Mouse (Mus musculus) embryonic fibroblast, embryonic 13.5 days (primary cell): Measurements from ENCODE around the gene Gm9048. TPM values are rescaled to one million over a fixed set of nuclear protein-coding genes. Genes with fewer than 3 reads are reported as not detected.
"Not testable (repeated sequence)": the region's sequence is repeated elsewhere in the genome, so short reads cannot be mapped to it uniquely, and the experiment has no call there.

Experiments
- H3K27ac ChIP-seq: 2 replicates; pipeline ENCODE4 v1.5.1; 2012; ENCODE audit warnings: low read length, control low read depth, inconsistent platforms; ENCODE audit not compliant: insufficient read depth
- H3K4me1 ChIP-seq: 2 replicates; pipeline ENCODE4 v1.6.1; 2011; ENCODE audit warnings: low read length; ENCODE audit not compliant: control insufficient read depth, insufficient read depth
- H3K4me3 ChIP-seq: 2 replicates; pipeline ENCODE4 v1.5.1; 2011; ENCODE audit warnings: mild to moderate bottlenecking, control low read depth, low read length; ENCODE audit not compliant: insufficient read depth
- CTCF ChIP-seq: IDR thresholded peaks from 2 replicates; pipeline ENCODE4 v1.5.1; 2011; ENCODE audit warnings: mild to moderate bottlenecking, control low read depth, low read length, moderate library complexity, borderline replicate concordance; ENCODE audit not compliant: insufficient read depth
- POLR2A ChIP-seq: IDR thresholded peaks from 2 replicates; pipeline ENCODE4 v1.6.1; 2011; ENCODE audit warnings: low read depth, mild to moderate bottlenecking, control low read depth, low read length, moderate library complexity
- polyA plus RNA-seq: library from polyadenylated mRNA; stranded (reverse); fragments of >200 nt; gene quantifications from 2 replicates; pipeline ENCODE4 v1.2.4, GENCODE M21; 2011; ENCODE audit warnings: low read depth; ENCODE audit not compliant: missing spikeins, insufficient read length

Gm9048 gene
- not detected in 2 replicates for polyA plus RNA-seq

DNA sequence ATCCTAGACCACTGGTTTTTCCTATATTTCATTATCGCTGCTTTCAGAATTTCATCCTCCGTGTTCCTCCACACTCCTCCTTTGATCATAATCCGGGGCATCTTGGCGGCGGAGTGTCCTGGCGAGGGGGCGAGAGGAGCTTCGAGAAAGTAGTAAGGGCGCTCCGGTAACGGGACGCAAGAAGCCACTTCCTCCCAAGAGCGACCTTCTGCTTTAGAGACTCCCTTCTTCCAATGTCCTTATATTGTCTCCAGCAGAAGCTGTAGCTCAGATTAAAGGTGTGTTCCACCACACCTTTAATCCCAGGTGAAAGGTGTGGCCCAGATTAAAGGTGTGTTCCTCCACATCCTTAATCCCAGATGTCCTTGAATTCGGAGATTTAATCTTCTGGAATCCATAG is at the start of gene Gm9048:
TSS of gene Gm9048 (minus strand) at position 101 of the 400 bp plus-strand sequence.
- not testable (repeated sequence) for H3K27ac ChIP-seq, H3K4me1 ChIP-seq, H3K4me3 ChIP-seq

DNA sequence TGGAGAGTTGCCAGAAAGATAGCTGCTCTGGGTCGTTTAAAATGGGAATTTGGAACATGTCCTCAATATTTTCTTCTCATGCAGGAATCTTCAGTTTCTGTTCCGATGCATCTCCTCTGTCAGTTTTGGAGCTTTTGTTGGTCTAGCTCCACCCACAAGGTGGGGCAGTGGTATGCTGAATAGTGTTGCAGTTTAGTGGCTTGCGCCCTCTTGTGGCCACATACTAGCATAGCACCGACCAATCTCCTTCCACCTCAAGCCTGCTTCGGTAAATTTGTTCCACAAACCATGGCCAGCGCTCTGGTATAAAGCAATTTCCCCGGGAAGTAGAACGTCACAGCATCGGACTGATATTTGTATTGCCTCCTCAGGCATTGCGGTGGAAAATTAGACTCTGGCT is 22.0 kb upstream of the Gm9048 start:
- Histone ChIP-seq H3K4me3 (no peak overlapping the region), H3K27ac (no peak overlapping the region)
- TF ChIP-seq CTCF (peak; percentile 87), POLR2A (no peak)

DNA sequence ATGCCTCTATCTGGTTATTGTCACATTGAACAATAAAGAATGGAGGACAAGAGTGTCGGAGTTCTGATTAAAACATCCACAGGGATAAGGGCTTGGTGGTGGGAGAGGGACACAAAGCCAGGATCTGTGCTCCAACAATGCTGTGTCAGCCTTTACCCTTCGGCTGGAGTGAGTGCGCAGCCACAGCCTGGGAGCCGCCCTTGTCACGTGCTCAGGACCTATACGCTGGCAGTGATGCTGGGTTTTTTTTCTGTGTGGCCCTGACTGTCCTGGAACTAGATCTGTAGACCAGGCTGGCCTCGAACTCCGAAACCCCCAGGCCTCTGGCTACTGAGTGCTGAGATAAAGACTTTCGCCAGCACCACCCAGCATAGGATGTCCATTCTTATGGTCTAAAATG is 21.0 kb upstream of the Gm9048 start:
- Histone ChIP-seq H3K27ac (no peak overlapping the region), H3K4me1 (no peaks in the 10 kb centered on the region), H3K4me3 (no peak overlapping the region)
- TF ChIP-seq POLR2A: no peak
- TF ChIP-seq CTCF: no peak

More for the DNA sequence above, 22.0 kb upstream of the Gm9048 start:
- H3K4me1 ChIP-seq: no peaks in the 10 kb centered on the region

DNA sequence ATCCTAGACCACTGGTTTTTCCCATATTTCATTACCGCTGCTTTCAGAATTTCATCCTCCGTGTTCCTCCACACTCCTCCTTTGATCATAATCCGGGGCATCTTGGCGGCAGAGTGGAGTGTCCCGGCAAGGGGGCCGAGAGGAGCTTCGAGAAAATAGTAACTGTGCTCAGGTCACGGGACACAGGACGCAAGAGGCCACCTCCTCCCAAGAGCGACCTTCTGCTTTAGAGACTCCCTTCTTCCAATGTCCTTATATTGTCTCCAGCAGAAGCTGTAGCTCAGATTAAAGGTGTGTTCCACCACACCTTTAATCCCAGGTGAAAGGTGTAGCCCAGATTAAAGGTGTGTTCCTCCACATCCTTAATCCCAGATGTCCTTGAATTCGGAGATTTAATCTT is 5.5 kb upstream of the Gm9048 start, which contains the start of gene Gm9049:
TSS of gene Gm9049 (minus strand) at position 101 of the 400 bp plus-strand sequence.
- H3K4me1 ChIP-seq, H3K27ac ChIP-seq, H3K4me3 ChIP-seq: not testable (repeated sequence)

DNA sequence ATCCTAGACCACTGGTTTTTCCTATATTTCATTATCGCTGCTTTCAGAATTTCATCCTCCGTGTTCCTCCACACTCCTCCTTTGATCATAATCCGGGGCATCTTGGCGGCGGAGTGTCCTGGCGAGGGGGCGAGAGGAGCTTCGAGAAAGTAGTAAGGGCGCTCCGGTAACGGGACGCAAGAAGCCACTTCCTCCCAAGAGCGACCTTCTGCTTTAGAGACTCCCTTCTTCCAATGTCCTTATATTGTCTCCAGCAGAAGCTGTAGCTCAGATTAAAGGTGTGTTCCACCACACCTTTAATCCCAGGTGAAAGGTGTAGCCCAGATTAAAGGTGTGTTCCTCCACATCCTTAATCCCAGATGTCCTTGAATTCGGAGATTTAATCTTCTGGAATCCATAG is 5.3 kb downstream of the Gm9048 start, which contains the start of gene Gm9046:
TSS of gene Gm9046 (minus strand) at position 101 of the 400 bp plus-strand sequence.
- H3K4me1 ChIP-seq, H3K4me3 ChIP-seq, H3K27ac ChIP-seq: not testable (repeated sequence)

DNA sequence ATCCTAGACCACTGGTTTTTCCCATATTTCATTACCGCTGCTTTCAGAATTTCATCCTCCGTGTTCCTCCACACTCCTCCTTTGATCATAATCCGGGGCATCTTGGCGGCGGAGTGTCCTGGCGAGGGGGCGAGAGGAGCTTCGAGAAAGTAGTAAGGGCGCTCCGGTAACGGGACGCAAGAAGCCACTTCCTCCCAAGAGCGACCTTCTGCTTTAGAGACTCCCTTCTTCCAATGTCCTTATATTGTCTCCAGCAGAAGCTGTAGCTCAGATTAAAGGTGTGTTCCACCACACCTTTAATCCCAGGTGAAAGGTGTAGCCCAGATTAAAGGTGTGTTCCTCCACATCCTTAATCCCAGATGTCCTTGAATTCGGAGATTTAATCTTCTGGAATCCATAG is 10.7 kb downstream of the Gm9048 start, which contains the start of gene Gm9045:
TSS of gene Gm9045 (minus strand) at position 101 of the 400 bp plus-strand sequence.
- H3K4me3 ChIP-seq, H3K27ac ChIP-seq, H3K4me1 ChIP-seq: not testable (repeated sequence)

DNA sequence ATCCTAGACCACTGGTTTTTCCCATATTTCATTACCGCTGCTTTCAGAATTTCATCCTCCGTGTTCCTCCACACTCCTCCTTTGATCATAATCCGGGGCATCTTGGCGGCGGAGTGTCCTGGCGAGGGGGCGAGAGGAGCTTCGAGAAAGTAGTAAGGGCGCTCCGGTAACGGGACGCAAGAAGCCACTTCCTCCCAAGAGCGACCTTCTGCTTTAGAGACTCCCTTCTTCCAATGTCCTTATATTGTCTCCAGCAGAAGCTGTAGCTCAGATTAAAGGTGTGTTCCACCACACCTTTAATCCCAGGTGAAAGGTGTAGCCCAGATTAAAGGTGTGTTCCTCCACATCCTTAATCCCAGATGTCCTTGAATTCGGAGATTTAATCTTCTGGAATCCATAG is 16.2 kb downstream of the Gm9048 start, which contains the start of gene Gm9044:
TSS of gene Gm9044 (minus strand) at position 101 of the 400 bp plus-strand sequence.
- not testable (repeated sequence) for H3K4me3 ChIP-seq, H3K4me1 ChIP-seq

DNA sequence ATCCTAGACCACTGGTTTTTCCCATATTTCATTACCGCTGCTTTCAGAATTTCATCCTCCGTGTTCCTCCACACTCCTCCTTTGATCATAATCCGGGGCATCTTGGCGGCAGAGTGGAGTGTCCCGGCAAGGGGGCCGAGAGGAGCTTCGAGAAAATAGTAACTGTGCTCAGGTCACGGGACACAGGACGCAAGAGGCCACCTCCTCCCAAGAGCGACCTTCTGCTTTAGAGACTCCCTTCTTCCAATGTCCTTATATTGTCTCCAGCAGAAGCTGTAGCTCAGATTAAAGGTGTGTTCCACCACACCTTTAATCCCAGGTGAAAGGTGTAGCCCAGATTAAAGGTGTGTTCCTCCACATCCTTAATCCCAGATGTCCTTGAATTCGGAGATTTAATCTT is 21.6 kb downstream of the Gm9048 start, which contains the start of gene Gm9040:
TSS of gene Gm9040 (minus strand) at position 101 of the 400 bp plus-strand sequence.
- not testable (repeated sequence) for H3K4me1 ChIP-seq, H3K4me3 ChIP-seq, H3K27ac ChIP-seq

More for the DNA sequence above, 16.2 kb downstream of the Gm9048 start, which contains the start of gene Gm9044:
- not testable (repeated sequence) for H3K27ac ChIP-seq

DNA sequence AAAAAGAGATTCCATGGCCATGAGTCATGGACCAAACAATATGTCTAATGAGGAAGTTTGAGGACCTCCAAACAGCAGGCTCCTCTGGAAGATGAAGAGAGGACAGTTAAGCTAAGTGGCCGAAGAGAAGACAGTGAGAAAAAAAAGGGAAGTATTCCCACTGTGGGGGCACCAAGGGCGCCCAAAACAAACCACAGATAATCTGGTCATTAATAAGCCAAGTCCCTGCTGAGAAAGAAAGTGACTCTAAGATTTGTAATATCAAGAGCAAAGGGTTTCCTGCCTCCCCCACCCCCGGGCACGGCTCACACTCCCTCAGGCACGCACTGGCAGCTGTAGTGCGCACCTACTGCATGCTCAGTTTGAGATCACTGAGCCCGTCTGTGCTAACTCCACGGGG is 29.5 kb downstream of the Gm9048 start:
- H3K27ac ChIP-seq: no peak overlapping the region
- TF ChIP-seq POLR2A: no peak
- TF ChIP-seq CTCF: no peak
- no peaks in the 10 kb centered on the region for H3K4me1 ChIP-seq
- no peak overlapping the region for H3K4me3 ChIP-seq

DNA sequence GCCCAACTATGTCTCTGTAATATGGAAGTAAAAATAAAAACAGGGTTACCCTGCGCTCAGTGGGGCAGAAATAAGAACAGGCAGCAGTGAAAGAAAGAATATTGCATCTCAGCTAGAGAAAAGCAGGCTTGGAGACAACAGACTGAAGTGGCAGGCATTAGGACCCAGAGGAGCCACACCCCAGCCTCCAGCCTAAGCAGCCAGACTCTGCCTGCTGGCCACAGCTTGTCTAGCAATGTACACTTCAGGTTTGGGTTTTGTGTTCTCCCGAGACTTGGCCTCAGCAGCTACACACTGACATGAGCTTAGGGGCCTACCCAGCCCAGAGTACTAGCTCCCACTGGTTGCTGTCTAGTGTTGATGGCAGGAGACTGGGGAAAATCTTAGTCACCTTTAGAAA is 46.3 kb downstream of the Gm9048 start:
- H3K4me3 ChIP-seq, H3K27ac ChIP-seq: not testable (repeated sequence)

More for the DNA sequence above, 46.3 kb downstream of the Gm9048 start:
- H3K4me1 ChIP-seq: not testable (repeated sequence)

Other genes starting within 250 kb of the Gm9048 start
- gene Mdm1, start 206.9 kb downstream of the Gm9048 start, polyA plus RNA-seq: 6.5 and 7.3 TPM in 2 replicates
- gene Il22, start 143.7 kb downstream of the Gm9048 start, polyA plus RNA-seq: not detected in 2 replicates
- not detected in 2 replicates for gene Gm32717, start 107.9 kb downstream of the Gm9048 start, polyA plus RNA-seq
- gene Gm32802, start 90.0 kb downstream of the Gm9048 start, polyA plus RNA-seq: not detected in 2 replicates
- not detected in 2 replicates for gene Iltifb, start 53.6 kb downstream of the Gm9048 start, polyA plus RNA-seq
- not detected in 2 replicates for gene Gm9040, start 21.7 kb downstream of the Gm9048 start, polyA plus RNA-seq
- not detected in 2 replicates for gene Gm9044, start 16.3 kb downstream of the Gm9048 start, polyA plus RNA-seq
- gene Gm9045, start 10.8 kb downstream of the Gm9048 start, polyA plus RNA-seq: not detected in 2 replicates
- gene Gm9046, start 5.4 kb downstream of the Gm9048 start, polyA plus RNA-seq: not detected in 2 replicates
- not detected in 2 replicates for gene Gm9049, start 5.4 kb upstream of the Gm9048 start, polyA plus RNA-seq
- not detected in 2 replicates for gene Ifng, start 92.4 kb upstream of the Gm9048 start, polyA plus RNA-seq